Comparison of ENCODE assay signal across 15 mouse cellular contexts in the genomic region with DNA sequence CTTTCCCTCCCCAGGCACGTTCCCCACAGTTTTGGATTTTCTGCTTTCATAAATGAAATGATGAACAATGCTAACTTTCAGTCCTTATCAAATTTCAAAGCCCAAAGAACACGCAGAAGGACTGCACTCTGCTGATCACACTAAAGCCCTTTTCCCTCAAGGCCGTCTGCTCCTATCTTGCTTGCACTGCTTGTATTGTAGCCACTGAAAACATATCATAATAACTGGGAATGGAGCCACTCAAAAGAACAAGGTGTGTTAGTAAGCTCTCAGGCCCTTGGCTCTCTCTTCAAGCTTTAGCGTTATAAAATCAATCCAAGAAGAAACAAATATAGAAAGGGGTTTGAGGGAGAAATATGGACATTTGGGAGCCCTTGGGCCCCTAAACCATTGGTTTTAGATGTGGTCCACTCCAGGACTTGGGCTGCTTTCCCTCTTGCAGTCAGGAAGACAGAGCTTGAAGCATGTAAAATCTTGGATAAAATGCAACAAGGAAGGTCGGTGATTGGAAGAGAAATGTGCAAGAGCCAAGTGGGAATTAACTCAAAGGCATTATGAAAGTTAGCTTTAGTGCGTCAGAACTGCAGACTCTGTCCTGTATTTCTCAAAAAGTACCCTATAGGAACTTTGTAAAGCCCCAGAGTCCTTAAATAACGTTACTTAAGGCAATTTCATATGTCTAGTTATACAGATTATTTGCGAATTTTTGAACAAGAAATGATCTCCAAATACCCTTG. TPM values are rescaled to one million over a fixed set of nuclear protein-coding genes. Genes with fewer than 3 reads are reported as not detected.
DNase-seq lines count a peak whose midpoint lies in the region; ATAC-seq and TF ChIP-seq lines count a peak whose summit lies in the region.
"Had no signal": no experiment of that assay in that cellular context is flagged by ENCODE, and none has a peak within 500 bp of the region (broad histone marks: within the 10 kb centered on the region; RNA-seq: fewer than 3 reads in every experiment).

No protein-coding gene starts in this region.

- H3K27ac ChIP-seq in heart, adult 2 months = peak overlapping the region; percentile 10; the same call in 1 of the 2 replicates
- H3K27ac ChIP-seq in midbrain, embryonic 11.5 days (ENCODE audit: low read depth, low read length) = no peak overlapping the region
- H3K27ac ChIP-seq in midbrain, embryonic 14.5 days (replicated peaks; ENCODE audit: low read depth, low read length) = no peak overlapping the region
- H3K27ac ChIP-seq in embryonic facial prominence, embryonic 13.5 days = peak overlapping the region; percentile 86
- peak overlapping the region; percentile 23; the same call in 1 of the 2 replicates for H3K27ac ChIP-seq in stomach, embryonic 15.5 days
- H3K27ac ChIP-seq: liver, embryonic 14.5 days; midbrain, embryonic 15.5 days had no signal

- 0 out of 2 replicates have a peak, but pooled peaks cover 2% of the 10 kb centered on the region for H3K36me3 ChIP-seq in heart, adult 2 months (ENCODE audit: control insufficient read depth, insufficient read depth, low read length)
- no peaks in the 10 kb centered on the region for H3K36me3 ChIP-seq in midbrain, embryonic 11.5 days (ENCODE audit: control insufficient read depth, insufficient read depth, low read length)
- no peaks in the 10 kb centered on the region for H3K36me3 ChIP-seq in midbrain, embryonic 14.5 days (ENCODE audit: control insufficient read depth, insufficient read depth, low read length)
- no peaks in the 10 kb centered on the region for H3K36me3 ChIP-seq in embryonic facial prominence, embryonic 13.5 days
- H3K36me3 ChIP-seq in stomach, embryonic 15.5 days = no peaks in the 10 kb centered on the region
- H3K36me3 ChIP-seq: midbrain, embryonic 15.5 days had no signal

- TF ChIP-seq CTCF in heart, adult 2 months (IDR thresholded peaks at IDR 0.05) = no peak

- H3K27me3 ChIP-seq in heart, adult 2 months (ENCODE audit: control insufficient read depth, insufficient read depth, low read length) = no peaks in the 10 kb centered on the region
- H3K27me3 ChIP-seq in midbrain, embryonic 11.5 days (ENCODE audit: control insufficient read depth, insufficient read depth, low read length) = no peaks in the 10 kb centered on the region; the same call in 1 of the 2 replicates
- H3K27me3 ChIP-seq in midbrain, embryonic 14.5 days (ENCODE audit: control insufficient read depth, insufficient read depth, low read length) = no peaks in the 10 kb centered on the region; the same call in 1 of the 2 replicates
- H3K27me3 ChIP-seq in embryonic facial prominence, embryonic 13.5 days = no peaks in the 10 kb centered on the region
- no peaks in the 10 kb centered on the region for H3K27me3 ChIP-seq in stomach, embryonic 15.5 days (replicated peaks)
- H3K27me3 ChIP-seq: midbrain, embryonic 15.5 days had no signal

- no peak overlapping the region for H3K4me3 ChIP-seq in heart, adult 2 months
- no peak overlapping the region for H3K4me3 ChIP-seq in midbrain, embryonic 11.5 days (ENCODE audit: low read depth, low read length)
- no peak overlapping the region for H3K4me3 ChIP-seq in midbrain, embryonic 14.5 days (replicated peaks; ENCODE audit: low read depth, low read length)
- no peak overlapping the region for H3K4me3 ChIP-seq in embryonic facial prominence, embryonic 13.5 days
- H3K4me3 ChIP-seq in stomach, embryonic 15.5 days (replicated peaks) = no peak overlapping the region
- H3K4me3 ChIP-seq: midbrain, embryonic 15.5 days had no signal

- H3K79me2 ChIP-seq in heart, adult 2 months (replicated peaks; ENCODE audit: control insufficient read depth, insufficient read depth, low read length) = no peaks in the 10 kb centered on the region

- intact Hi-C loops in heart, adult 2 months (cut with DNase I) = no loop called here
- intact Hi-C loops in heart, postnatal 36 days (cut with DNase I) = no loop called here

- no peak overlapping the region for H3K9ac ChIP-seq in heart, adult 2 months (ENCODE audit: low read depth, low read length)
- no peak overlapping the region for H3K9ac ChIP-seq in midbrain, embryonic 11.5 days (ENCODE audit: low read length)
- no peak overlapping the region for H3K9ac ChIP-seq in midbrain, embryonic 14.5 days (replicated peaks; ENCODE audit: low read length)
- H3K9ac ChIP-seq in embryonic facial prominence, embryonic 13.5 days = no peak overlapping the region
- H3K9ac ChIP-seq in stomach, embryonic 15.5 days = no peak overlapping the region
- H3K9ac ChIP-seq: forebrain, postnatal 0 days; liver, embryonic 14.5 days; midbrain, embryonic 15.5 days had no signal

- TF ChIP-seq POLR2A in heart, adult 2 months (IDR thresholded peaks at IDR 0.05; ENCODE audit: insufficient read depth, low read depth, low read length) = no peak

- H3K4me2 ChIP-seq in midbrain, embryonic 11.5 days = no peak overlapping the region
- no peak overlapping the region for H3K4me2 ChIP-seq in midbrain, embryonic 14.5 days (ENCODE audit: low read length)
- H3K4me2 ChIP-seq in embryonic facial prominence, embryonic 13.5 days = 0 out of 2 replicates have a peak overlapping the region, but pooled peaks have one; percentile 16
- no peak overlapping the region for H3K4me2 ChIP-seq in stomach, embryonic 15.5 days
- H3K4me2 ChIP-seq: midbrain, embryonic 15.5 days had no signal

- no peaks in the 10 kb centered on the region; the same call in 1 of the 2 replicates for H3K4me1 ChIP-seq in heart, adult 2 months (ENCODE audit: control insufficient read depth, insufficient read depth, low read length)
- H3K4me1 ChIP-seq in midbrain, embryonic 11.5 days (ENCODE audit: control insufficient read depth, insufficient read depth, low read length) = no peaks in the 10 kb centered on the region; the same call in 1 of the 2 replicates
- no peaks in the 10 kb centered on the region for H3K4me1 ChIP-seq in midbrain, embryonic 14.5 days (ENCODE audit: control insufficient read depth, insufficient read depth, low read length)
- peaks cover 15% of the 10 kb centered on the region for H3K4me1 ChIP-seq in embryonic facial prominence, embryonic 13.5 days
- peaks cover 6% of the 10 kb centered on the region; the same call in 1 of the 2 replicates for H3K4me1 ChIP-seq in stomach, embryonic 15.5 days
- H3K4me1 ChIP-seq: midbrain, embryonic 15.5 days had no signal

- DNase-seq in heart, adult 2 months = no peak
- no peak for DNase-seq in heart, postnatal 36 days
- peak; percentile 83 for DNase-seq in midbrain, embryonic 11.5 days (ENCODE audit: low spot score, missing footprints)
- no peak for DNase-seq in midbrain, embryonic 14.5 days
- no peak for DNase-seq in gastrocnemius, postnatal 10 days
- DNase-seq: cerebellum, adult 11-12 months; forebrain, postnatal 0 days; gastrocnemius, postnatal 14 days; kidney, adult 8-10 months; thymus, postnatal 14 days had no signal

- 53% methylated on average over 8 of the region's 8 CpGs for WGBS in heart, adult 2 months
- 86% methylated on average over 8 of the region's 8 CpGs for WGBS in midbrain, embryonic 11.5 days
- WGBS in midbrain, embryonic 14.5 days = 79% methylated on average over 8 of the region's 8 CpGs
- 43% methylated on average over 8 of the region's 8 CpGs for WGBS in embryonic facial prominence, embryonic 13.5 days
- 53% methylated on average over 8 of the region's 8 CpGs for WGBS in stomach, embryonic 15.5 days

- ATAC-seq in midbrain, embryonic 11.5 days (ENCODE audit: low FRiP score) = no peak
- ATAC-seq in midbrain, embryonic 14.5 days (ENCODE audit: low FRiP score, low TSS enrichment) = no peak
- ATAC-seq in embryonic facial prominence, embryonic 13.5 days (ENCODE audit: insufficient number of reproducible peaks, insufficient read depth, low FRiP score, low TSS enrichment, low read depth) = no peak
- ATAC-seq in stomach, embryonic 15.5 days (ENCODE audit: insufficient read depth, low FRiP score, low read depth) = no peak
- ATAC-seq in megakaryocyte, adult 5-6 weeks (ENCODE audit: poor library complexity, severe bottlenecking) = no peak
- ATAC-seq: forebrain, postnatal 0 days; midbrain, embryonic 15.5 days had no signal

- TF ChIP-seq EP300 in heart, adult 2 months (IDR thresholded peaks at IDR 0.05; ENCODE audit: insufficient read depth, low read depth, low read length) = no peak

- no peaks in the 10 kb centered on the region for H3K9me3 ChIP-seq in midbrain, embryonic 11.5 days (ENCODE audit: control insufficient read depth, low read length)
- H3K9me3 ChIP-seq in midbrain, embryonic 14.5 days (ENCODE audit: control insufficient read depth, low read length) = no peaks in the 10 kb centered on the region
- H3K9me3 ChIP-seq in embryonic facial prominence, embryonic 13.5 days = no peaks in the 10 kb centered on the region
- H3K9me3 ChIP-seq in stomach, embryonic 15.5 days = no peaks in the 10 kb centered on the region
- H3K9me3 ChIP-seq: midbrain, embryonic 15.5 days had no signal

RNA-seq across cellular contexts. Expression of a gene that starts 48.3 kb away (rescaled TPM):
- total RNA-seq in heart, adult 2 months (2021) = 10 to 100 TPM; 43.2 to 45.1 TPM
- 18.8 and 27.2 TPM in 2 replicates for polyA plus RNA-seq in heart, adult 2 months (2012; rRNA removed)
- total RNA-seq in heart, postnatal 36 days (2021) = 10 to 100 TPM; 43.3 to 51.3 TPM
- polyA plus RNA-seq in midbrain, embryonic 11.5 days (2014; fragmentation: Nextera tagmentation; extraction: Ambion mirVana) = 15.1 and 16.7 TPM in 2 replicates
- 24.0 and 26.4 TPM in 2 replicates for polyA plus RNA-seq in midbrain, embryonic 14.5 days (2014; fragmentation: Nextera tagmentation; extraction: Ambion mirVana)
- polyA plus RNA-seq in embryonic facial prominence, embryonic 13.5 days (2015; fragmentation: Nextera tagmentation; extraction: Ambion mirVana) = 24.0 and 26.0 TPM in 2 replicates
- 35.5 and 37.3 TPM in 2 replicates for polyA plus RNA-seq in stomach, embryonic 15.5 days (2015; fragmentation: Nextera tagmentation; extraction: Ambion mirVana)
- total RNA-seq in gastrocnemius, postnatal 10 days (2021) = 10 to 100 TPM; 20.4 to 24.6 TPM
- total RNA-seq in megakaryocyte, adult 5-6 weeks (2015) = 29.9 and 31.6 TPM in 2 replicates
- 18.7 and 26.5 TPM in 2 replicates for total RNA-seq in megakaryocyte, adult 5-6 weeks (2017)

RNA-seq across cellular contexts. Expression of a gene that starts 48.5 kb away (rescaled TPM):
- total RNA-seq in heart, adult 2 months (2021) = 10 to 100 TPM; 33.7 to 36.2 TPM
- 15.2 and 26.1 TPM in 2 replicates for polyA plus RNA-seq in heart, adult 2 months (2012; rRNA removed)
- 10 to 100 TPM; 31.6 to 35.8 TPM for total RNA-seq in heart, postnatal 36 days (2021)
- polyA plus RNA-seq in midbrain, embryonic 11.5 days (2014; fragmentation: Nextera tagmentation; extraction: Ambion mirVana) = 2.0 and 2.6 TPM in 2 replicates
- 1.4 and 2.6 TPM in 2 replicates for polyA plus RNA-seq in midbrain, embryonic 14.5 days (2014; fragmentation: Nextera tagmentation; extraction: Ambion mirVana)
- 5.4 and 5.7 TPM in 2 replicates for polyA plus RNA-seq in embryonic facial prominence, embryonic 13.5 days (2015; fragmentation: Nextera tagmentation; extraction: Ambion mirVana)
- polyA plus RNA-seq in stomach, embryonic 15.5 days (2015; fragmentation: Nextera tagmentation; extraction: Ambion mirVana) = 12.8 and 13.9 TPM in 2 replicates
- total RNA-seq in gastrocnemius, postnatal 10 days (2021) = 10 to 100 TPM; 36.5 to 37.7 TPM
- total RNA-seq in megakaryocyte, adult 5-6 weeks (2015) = 4.8 TPM in 2 replicates
- total RNA-seq in megakaryocyte, adult 5-6 weeks (2017) = 4.0 and 5.0 TPM in 2 replicates

Comparison
In these comparisons a context has a peak if more than half of its experiments do, and no peak if none do; other contexts are left out.
1. H3K27ac ChIP-seq: peak in heart, adult 2 months (single experiment), embryonic facial prominence, embryonic 13.5 days (single experiment) and stomach, embryonic 15.5 days (single experiment); none in midbrain, embryonic 11.5 days (single experiment) and midbrain, embryonic 14.5 days (single experiment).